Mouse (Mus musculus) stomach, embryonic 16.5 days (tissue): ENCODE data around the gene Elk4. TPM values are rescaled to one million over a fixed set of nuclear protein-coding genes. Genes with fewer than 3 reads are reported as not detected.
A peak's percentile ranks its signal among the peaks of the same experiment; 100 is the strongest.

Source experiments
- ATAC-seq: fragments of 200-750 bp; cut with Nextera tagmentation; 2 replicates; pipeline ENCODE4 v1.8.0; 2017; ENCODE audit warnings: moderate number of reproducible peaks, moderate TSS enrichment; ENCODE audit not compliant: insufficient read depth, low FRiP score
- H3K27ac ChIP-seq: fragments of 300-500 bp; sonication (generic); 2 replicates; pipeline ENCODE4 v1.5.1; 2014; ENCODE audit warnings: low read length
- H3K27me3 ChIP-seq: fragments of 300-500 bp; sonication (generic); 2 replicates; pipeline ENCODE4 v1.6.1; 2014; ENCODE audit warnings: low read length, control low read depth, mixed read lengths; ENCODE audit not compliant: control insufficient read depth, insufficient read depth
- H3K36me3 ChIP-seq: fragments of 300-500 bp; sonication (generic); 2 replicates; pipeline ENCODE4 v1.6.1; 2014; ENCODE audit warnings: low read length; ENCODE audit not compliant: control insufficient read depth, insufficient read depth
- H3K4me1 ChIP-seq: fragments of 300-500 bp; sonication (generic); 2 replicates; pipeline ENCODE4 v1.6.1; 2014; ENCODE audit warnings: low read length, control low read depth, mixed read lengths; ENCODE audit not compliant: control insufficient read depth, insufficient read depth
- H3K4me2 ChIP-seq: fragments of 300-500 bp; sonication (generic); 2 replicates; pipeline ENCODE4 v1.6.1; 2014; ENCODE audit warnings: low read depth, low read length, mixed read lengths
- H3K4me3 ChIP-seq: fragments of 300-500 bp; sonication (generic); replicated peaks from 2 replicates; pipeline ENCODE4 v1.5.1; 2014; ENCODE audit warnings: mild to moderate bottlenecking, low read length
- H3K9ac ChIP-seq: fragments of 300-500 bp; sonication (generic); 2 replicates; pipeline ENCODE4 v1.6.1; 2014; ENCODE audit warnings: low read length
- H3K9me3 ChIP-seq: fragments of 300-500 bp; sonication (generic); replicated peaks from 2 replicates; pipeline ENCODE4 v1.6.1; 2016; ENCODE audit warnings: low read length, control low read depth; ENCODE audit not compliant: control insufficient read depth
- WGBS: fragments of 180-500 bp; shearing (Covaris S2); extraction: QIAGEN DNeasy Blood & Tissue Kit; methylation state at CpG from one replicate; pipeline ENCODE4 v1.1.7; 2014; 5-methylcytosine and 5-hydroxymethylcytosine counted together
- polyA plus RNA-seq: library from polyadenylated mRNA; unstranded; fragments of >200 nt; fragmentation: Nextera tagmentation; extraction: Ambion mirVana; gene quantifications from 2 replicates; pipeline ENCODE4 v1.2.1, GENCODE M21; 2015

Gene Elk4
- polyA plus RNA-seq, 1 experiment from 2014 or later = 21.3 TPM

GRCm38 (mm10) chr1:131976886-131977285 is 30.5 kb upstream of the Elk4 start:
- Histone ChIP-seq H3K27me3 (no peaks in the 10 kb centered on the region), H3K4me2 (no peak overlapping the region), H3K36me3 (no peaks in the 10 kb centered on the region), H3K4me3 (no peak overlapping the region), H3K4me1 (peaks cover 12% of the 10 kb centered on the region), H3K9ac (no peak overlapping the region; the same call in 1 of the 2 replicates), H3K9me3 (no peaks in the 10 kb centered on the region), H3K27ac (peak overlapping the region; percentile 34)
- no peak for ATAC-seq
- WGBS = 61% methylated on average over 5 of the region's 5 CpGs

DNA sequence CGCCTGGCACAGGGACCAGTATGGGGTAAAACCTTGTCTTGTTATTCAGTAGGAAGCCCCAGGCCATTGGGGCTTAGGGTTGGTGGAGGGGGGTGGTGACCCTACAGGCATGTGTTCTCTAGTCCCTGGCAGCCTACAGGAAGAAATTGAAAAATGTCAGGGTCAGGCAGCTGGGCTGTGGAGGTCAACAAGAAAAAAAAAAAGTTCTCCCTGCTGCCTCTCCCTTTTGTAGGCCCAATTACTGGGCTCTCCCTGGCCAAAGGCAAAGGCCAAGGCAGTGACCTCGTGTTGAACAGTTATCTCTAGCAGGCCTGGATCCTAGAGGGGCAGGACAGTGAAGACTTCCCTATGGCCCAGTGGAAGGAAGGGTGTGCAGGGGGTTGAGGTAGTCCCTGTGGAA is 26.9 kb upstream of the Elk4 start:
- H3K4me2 ChIP-seq = no peak overlapping the region
- H3K27me3 ChIP-seq = no peaks in the 10 kb centered on the region
- 37% methylated on average over 2 of the region's 2 CpGs for WGBS
- no peak for ATAC-seq
- no peaks in the 10 kb centered on the region for H3K4me1 ChIP-seq
- H3K36me3 ChIP-seq = no peaks in the 10 kb centered on the region
- H3K9ac ChIP-seq = no peak overlapping the region
- H3K27ac ChIP-seq = no peak overlapping the region
- H3K4me3 ChIP-seq = no peak overlapping the region
- no peaks in the 10 kb centered on the region for H3K9me3 ChIP-seq

GRCm38 (mm10) chr1:131981378-131982013 is 25.9 kb upstream of the Elk4 start:
- Histone ChIP-seq H3K9ac (no peak overlapping the region), H3K9me3 (no peaks in the 10 kb centered on the region), H3K36me3 (no peaks in the 10 kb centered on the region), H3K4me3 (no peak overlapping the region), H3K27me3 (no peaks in the 10 kb centered on the region), H3K27ac (no peak overlapping the region), H3K4me2 (no peak overlapping the region), H3K4me1 (no peaks in the 10 kb centered on the region)
- ATAC-seq = peak; percentile 61; the same call in 1 of the 2 replicates
- WGBS = 48% methylated on average over 12 of the region's 12 CpGs

DNA sequence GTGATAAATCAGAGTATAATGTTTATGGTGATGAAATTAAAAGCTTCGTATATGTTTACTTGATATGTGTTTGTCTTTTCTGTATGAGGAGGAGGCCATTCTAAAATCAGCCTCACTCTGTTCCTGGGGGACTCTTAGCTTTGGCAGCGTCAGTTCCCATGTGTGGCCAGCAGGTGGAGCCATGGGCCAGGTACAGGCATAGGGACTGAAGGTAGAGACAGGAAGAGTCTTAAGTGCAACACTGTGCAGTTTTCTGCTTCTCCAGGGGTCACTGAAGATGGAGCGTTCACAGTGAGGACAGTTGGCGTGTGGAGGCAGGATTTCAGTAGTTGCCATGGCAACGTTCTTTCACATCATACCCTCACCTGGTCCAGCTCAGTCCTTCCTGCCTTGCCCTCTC is 24.5 kb upstream of the Elk4 start:
- H3K36me3 ChIP-seq = no peaks in the 10 kb centered on the region
- H3K4me2 ChIP-seq = no peak overlapping the region
- 11% methylated on average over 5 of the region's 5 CpGs for WGBS
- no peak overlapping the region for H3K4me3 ChIP-seq
- no peaks in the 10 kb centered on the region for H3K4me1 ChIP-seq
- H3K27ac ChIP-seq = no peak overlapping the region
- ATAC-seq = no peak
- H3K27me3 ChIP-seq = no peaks in the 10 kb centered on the region
- H3K9ac ChIP-seq = no peak overlapping the region
- no peaks in the 10 kb centered on the region for H3K9me3 ChIP-seq

DNA sequence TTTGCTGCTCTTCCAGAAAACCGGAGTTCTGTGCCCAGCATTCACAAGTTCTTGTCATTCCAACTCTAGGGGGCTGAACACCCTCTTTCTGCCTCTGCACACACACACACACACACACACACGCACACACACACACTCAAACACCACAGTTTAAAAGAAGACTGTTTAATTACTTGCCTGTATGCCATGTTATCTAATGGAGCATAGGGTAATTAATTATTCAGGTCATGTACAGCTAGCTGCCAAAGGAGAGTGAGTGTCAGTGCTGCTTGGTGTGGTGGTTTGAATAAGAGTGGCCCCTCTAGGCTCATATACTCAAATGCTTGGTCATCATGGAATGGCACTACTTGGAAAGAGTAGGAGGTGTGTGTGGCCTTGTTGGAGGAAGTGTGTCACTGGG is 23.6 kb upstream of the Elk4 start:
- H3K9ac ChIP-seq = no peak overlapping the region
- H3K27me3 ChIP-seq = no peaks in the 10 kb centered on the region
- no peaks in the 10 kb centered on the region for H3K36me3 ChIP-seq
- no peaks in the 10 kb centered on the region for H3K4me1 ChIP-seq
- H3K4me2 ChIP-seq = no peak overlapping the region
- no peak overlapping the region for H3K4me3 ChIP-seq
- ATAC-seq = no peak
- no peak overlapping the region for H3K27ac ChIP-seq
- 71% methylated on average over 2 of the region's 2 CpGs for WGBS
- H3K9me3 ChIP-seq = no peaks in the 10 kb centered on the region

- ATAC-seq = no peak
- no peak overlapping the region for H3K4me3 ChIP-seq
- WGBS = 67% methylated on average over 15 of the region's 15 CpGs
- no peaks in the 10 kb centered on the region for H3K9me3 ChIP-seq
- H3K4me1 ChIP-seq = no peaks in the 10 kb centered on the region
- H3K4me2 ChIP-seq = no peak overlapping the region
- H3K36me3 ChIP-seq = no peaks in the 10 kb centered on the region
- H3K27ac ChIP-seq = no peak overlapping the region
- H3K27me3 ChIP-seq = no peaks in the 10 kb centered on the region
- no peak overlapping the region for H3K9ac ChIP-seq
Observed at GRCm38 (mm10) chr1:131987432-131987831, 20.0 kb upstream of the Elk4 start.

GRCm38 (mm10) chr1:131989476-131989875 is 17.9 kb upstream of the Elk4 start:
- 71% methylated on average over 4 of the region's 4 CpGs for WGBS
- no peaks in the 10 kb centered on the region for H3K4me1 ChIP-seq
- H3K4me3 ChIP-seq = no peak overlapping the region
- no peaks in the 10 kb centered on the region for H3K27me3 ChIP-seq
- H3K36me3 ChIP-seq = no peaks in the 10 kb centered on the region
- no peaks in the 10 kb centered on the region for H3K9me3 ChIP-seq
- no peak for ATAC-seq
- no peak overlapping the region for H3K9ac ChIP-seq
- H3K4me2 ChIP-seq = no peak overlapping the region
- H3K27ac ChIP-seq = no peak overlapping the region

DNA sequence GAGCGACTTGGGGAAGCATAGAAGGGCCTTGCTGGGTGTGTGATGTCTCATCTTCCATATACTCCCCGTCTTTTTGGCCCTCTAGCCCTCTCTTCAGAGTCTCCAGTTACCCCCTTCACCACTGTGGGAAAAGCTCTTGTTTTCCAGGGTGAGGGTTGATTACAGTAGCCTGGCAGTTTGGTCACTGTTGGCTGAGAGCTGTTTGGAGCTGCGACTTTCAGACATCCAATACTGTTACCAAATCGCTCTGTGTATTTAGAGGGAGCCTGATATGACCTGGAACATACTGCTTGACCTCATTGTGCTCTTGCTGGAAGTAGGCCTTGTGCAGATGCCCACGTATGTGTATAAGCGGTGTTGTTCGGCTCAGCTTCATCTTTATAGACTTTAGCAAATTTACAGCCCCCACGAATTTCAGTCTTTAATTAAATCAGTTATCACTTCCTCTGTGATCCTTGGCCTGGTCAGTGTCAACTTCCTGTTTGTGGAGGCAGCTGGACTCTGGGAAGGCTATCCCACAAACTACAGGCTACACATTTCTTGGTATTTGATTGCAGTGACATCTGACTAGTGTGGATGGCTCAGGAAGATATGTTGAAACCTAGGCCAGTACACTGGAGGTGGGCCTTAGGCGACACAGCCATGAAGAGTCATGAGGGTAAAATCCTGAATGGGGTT is 17.2 kb upstream of the Elk4 start:
- Histone ChIP-seq H3K9ac (no peak overlapping the region), H3K4me2 (no peak overlapping the region), H3K27me3 (no peaks in the 10 kb centered on the region), H3K36me3 (no peaks in the 10 kb centered on the region), H3K9me3 (no peaks in the 10 kb centered on the region), H3K4me3 (no peak overlapping the region), H3K27ac (no peak overlapping the region), H3K4me1 (no peaks in the 10 kb centered on the region)
- WGBS = 80% methylated on average over 9 of the region's 9 CpGs
- no peak for ATAC-seq

DNA sequence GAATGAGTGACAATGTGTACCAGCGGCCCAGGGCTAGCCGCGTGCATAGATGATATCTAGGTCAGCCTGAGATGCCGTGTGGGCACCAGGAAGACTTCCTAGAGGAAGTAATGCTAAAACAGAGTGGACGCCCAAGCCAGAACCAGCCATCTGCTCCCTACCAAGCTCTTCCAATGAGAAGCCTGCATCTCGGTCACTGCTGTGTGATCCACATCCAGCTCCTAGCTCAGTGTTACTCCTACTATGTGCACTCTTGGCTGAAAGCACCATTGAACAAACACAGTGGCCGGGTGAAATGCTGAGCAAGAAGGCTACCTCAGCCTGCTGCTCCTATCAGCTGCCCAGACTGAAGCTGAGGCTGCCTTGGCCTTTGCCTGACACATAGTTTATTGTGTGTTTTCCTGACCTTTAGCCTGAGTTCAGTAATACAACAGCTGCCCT is 14.8 kb upstream of the Elk4 start:
- ATAC-seq = no peak
- H3K9ac ChIP-seq = no peak overlapping the region
- no peaks in the 10 kb centered on the region for H3K27me3 ChIP-seq
- H3K36me3 ChIP-seq = no peaks in the 10 kb centered on the region
- H3K4me2 ChIP-seq = no peak overlapping the region
- H3K4me3 ChIP-seq = no peak overlapping the region
- no peaks in the 10 kb centered on the region for H3K9me3 ChIP-seq
- WGBS = 72% methylated on average over 7 of the region's 7 CpGs
- no peak overlapping the region for H3K27ac ChIP-seq
- H3K4me1 ChIP-seq = no peaks in the 10 kb centered on the region
